Mouse (Mus musculus) C2C12 (cell line): ENCODE measurements at regions not wholly inside any gene's neighbourhood (a gene's known extent, or its start where the extent isn't known, plus 50 kb on each side); places are given as distances from the start of the nearest gene placed in this dataset.

Experiments
- CTCF ChIP-seq: IDR thresholded peaks from one replicate; pipeline ENCODE4 v1.5.1; 2011; ENCODE audit not compliant: control insufficient read depth, insufficient read depth, insufficient read length
- MAX ChIP-seq: IDR thresholded peaks from one replicate; pipeline ENCODE4 v1.6.1; 2011; ENCODE audit warnings: mild to moderate bottlenecking, control low read depth
- MYOD1 ChIP-seq: IDR thresholded peaks from one replicate; pipeline ENCODE4 v1.6.1; 2011; ENCODE audit warnings: low read depth; ENCODE audit not compliant: control insufficient read depth, insufficient read length
- USF1 ChIP-seq: IDR thresholded peaks from one replicate; pipeline ENCODE4 v1.6.1; 2011; ENCODE audit warnings: low read depth, mild to moderate bottlenecking, control low read depth, moderate library complexity

DNA sequence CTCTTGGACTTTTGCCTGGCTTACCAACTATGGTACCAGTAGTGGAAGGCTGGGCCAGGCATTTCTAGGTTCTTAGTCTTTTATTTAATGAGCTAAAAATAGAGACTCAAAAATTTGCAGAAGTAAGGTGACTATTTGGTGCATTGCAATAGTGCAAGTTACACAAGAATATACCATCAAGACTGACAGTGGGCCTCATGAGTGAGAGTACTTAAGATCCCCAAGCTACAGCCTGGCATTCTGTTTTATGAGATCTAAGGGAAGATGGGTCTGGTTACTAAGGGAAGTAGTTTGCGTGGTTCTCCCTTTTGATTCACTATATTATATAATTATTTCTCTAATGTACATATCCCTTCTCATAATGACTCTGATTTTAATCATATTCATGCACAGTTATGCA, 231.8 kb upstream of the Eci2 start:
- TF ChIP-seq CTCF (no peak), MYOD1 (no peak), MAX (no peak), USF1 (no peak)
